Mouse (Mus musculus): ENCODE measurements at regions not wholly inside any gene's neighbourhood (a gene's known extent, or its start where the extent isn't known, plus 50 kb on each side); places are given as distances from the start of the nearest gene placed in this dataset.

- TF ChIP-seq CTCF (IDR thresholded peaks at IDR 0.05; ENCODE audit: low read depth): no peak
- no peak for TF ChIP-seq EP300 (IDR thresholded peaks at IDR 0.05; ENCODE audit: low read depth)
These were observed 66.3 kb upstream of the Slc30a5 start for GRCm38 (mm10) chr13:100899566-100899965.

Measured in liver, embryonic 14.5 days (tissue).